Mouse (Mus musculus): ENCODE results near the gene Metrn.

Gene Metrn

GRCm38 (mm10) chr17:25762591-25762990 is 34.3 kb downstream of the Metrn start:
- no peak for DNase-seq

GRCm38 (mm10) chr17:25761561-25761970 is 35.4 kb downstream of the Metrn start:
- no peak for DNase-seq

- DNase-seq, result no peak
Measured at GRCm38 (mm10) chr17:25760148-25760547, 36.8 kb downstream of the Metrn start.

- DNase-seq, result no peak
Measured at GRCm38 (mm10) chr17:25757691-25758090, 39.2 kb downstream of the Metrn start.

GRCm38 (mm10) chr17:25756378-25757242 is 40.3 kb downstream of the Metrn start:
- DNase-seq, result no peak

GRCm38 (mm10) chr17:25755627-25756377 is 41.1 kb downstream of the Metrn start:
- DNase-seq, result no peak

GRCm38 (mm10) chr17:25755086-25755485 is 41.9 kb downstream of the Metrn start:
- no peak for DNase-seq

- DNase-seq, result no peak
Measured at GRCm38 (mm10) chr17:25754241-25754640, 42.7 kb downstream of the Metrn start, which contains the start of gene Msln. Gene Msln, minus strand, starts transcription at chr17:25754378.

GRCm38 (mm10) chr17:25751446-25751845 is 45.5 kb downstream of the Metrn start:
- DNase-seq, result no peak

- DNase-seq, result no peak
Measured at GRCm38 (mm10) chr17:25749314-25749713, 47.6 kb downstream of the Metrn start.

GRCm38 (mm10) chr17:25748238-25748637 is 48.7 kb downstream of the Metrn start:
- DNase-seq, result no peak

- DNase-seq, result no peak
Measured at GRCm38 (mm10) chr17:25744311-25744710, 52.6 kb downstream of the Metrn start.

- no peak for DNase-seq
Measured at GRCm38 (mm10) chr17:25743831-25744230, 53.1 kb downstream of the Metrn start.

Data from thymus, postnatal 25 days (tissue).